Mouse (Mus musculus): ENCODE data around the gene Tmem230.

Gene Tmem230

GRCm38 (mm10) chr2:132233985-132234765, 13.4 kb downstream of the Tmem230 start:
- no peak for DNase-seq (ENCODE audit: low spot score)

GRCm38 (mm10) chr2:132232413-132232945, 15.1 kb downstream of the Tmem230 start:
- DNase-seq (ENCODE audit: low spot score), result no peak

GRCm38 (mm10) chr2:132224359-132224758, 23.2 kb downstream of the Tmem230 start:
- peak; percentile 43 for DNase-seq (ENCODE audit: low spot score)

GRCm38 (mm10) chr2:132221611-132222073, 26.0 kb downstream of the Tmem230 start:
- DNase-seq (ENCODE audit: low spot score), result peak; percentile 15

- no peak for DNase-seq (ENCODE audit: low spot score)
These were observed 35.5 kb downstream of the Tmem230 start for GRCm38 (mm10) chr2:132211995-132212656.

- DNase-seq (ENCODE audit: low spot score), result no peak
These were observed 36.7 kb downstream of the Tmem230 start for GRCm38 (mm10) chr2:132210806-132211312.

GRCm38 (mm10) chr2:132208246-132208881, 39.2 kb downstream of the Tmem230 start:
- no peak for DNase-seq (ENCODE audit: low spot score)

- no peak for DNase-seq (ENCODE audit: low spot score)
These were observed 41.2 kb downstream of the Tmem230 start for GRCm38 (mm10) chr2:132206316-132206881.

GRCm38 (mm10) chr2:132205549-132205948, 42.1 kb downstream of the Tmem230 start:
- no peak for DNase-seq (ENCODE audit: low spot score)

- no peak for DNase-seq (ENCODE audit: low spot score)
These were observed 43.8 kb downstream of the Tmem230 start for GRCm38 (mm10) chr2:132203773-132204172.

- DNase-seq (ENCODE audit: low spot score), result no peak
These were observed 44.4 kb downstream of the Tmem230 start for GRCm38 (mm10) chr2:132203186-132203585.

- DNase-seq (ENCODE audit: low spot score), result no peak
These were observed 49.3 kb downstream of the Tmem230 start for GRCm38 (mm10) chr2:132198017-132198933.

- DNase-seq (ENCODE audit: low spot score), result no peak
These were observed 52.0 kb downstream of the Tmem230 start for GRCm38 (mm10) chr2:132195602-132196001.

- DNase-seq (ENCODE audit: low spot score), result no peak
These were observed 56.9 kb downstream of the Tmem230 start for GRCm38 (mm10) chr2:132190602-132191161.

Measured in layer of hippocampus, adult 11-12 months (tissue).